Mouse (Mus musculus): ENCODE measurements around the gene Mbnl2.

DNA sequence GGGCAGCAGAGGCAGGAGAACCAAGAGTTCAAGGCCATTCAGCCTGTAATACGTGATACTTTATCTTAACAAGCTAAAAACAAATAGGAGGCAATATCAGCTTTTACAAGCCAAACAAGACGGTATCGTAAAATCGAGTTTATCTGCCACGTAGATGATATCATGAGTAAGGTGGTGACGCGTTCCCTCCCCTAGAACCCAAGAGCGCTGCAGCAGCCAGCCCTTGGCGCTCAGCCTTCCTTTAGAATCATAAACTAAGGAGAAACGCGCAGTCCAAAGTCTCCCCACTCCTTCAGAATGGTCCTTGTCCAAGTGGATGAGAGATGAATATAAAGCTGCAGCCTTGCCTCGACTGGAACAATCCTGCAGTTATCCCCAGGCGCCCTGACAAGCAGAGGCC, 166.4 kb downstream of the Mbnl2 start:
- TF ChIP-seq CTCF (IDR thresholded peaks at IDR 0.05; ENCODE audit: control insufficient read depth, insufficient read depth, low read length) (no peak), POLR2A (IDR thresholded peaks at IDR 0.05; ENCODE audit: borderline replicate concordance, control insufficient read depth, low read depth, low read length) (no peak)
